Mouse (Mus musculus) liver, embryonic 14.5 days (tissue): ENCODE measurements at regions not wholly inside any gene's neighbourhood (a gene's known extent, or its start where the extent isn't known, plus 50 kb on each side); places are given as distances from the start of the nearest gene placed in this dataset.

ENCODE experiments used
- CTCF ChIP-seq: IDR thresholded peaks from 2 replicates; pipeline ENCODE4 v1.5.1; 2016; ENCODE audit warnings: antibody characterized with exemption, low read depth, control low read depth
- EP300 ChIP-seq: IDR thresholded peaks from 2 replicates; pipeline ENCODE4 v1.6.1; 2016; ENCODE audit warnings: antibody characterized with exemption, low read depth

GRCm38 (mm10) chr9:120777016-120777415, 152.0 kb upstream of the Ctnnb1 start:
- no peak for TF ChIP-seq CTCF
- TF ChIP-seq EP300: no peak
